Mouse (Mus musculus): ENCODE data around the gene Eif2a. TPM values are rescaled to one million over a fixed set of nuclear protein-coding genes. Genes with fewer than 3 reads are reported as not detected.

The Eif2a gene
- polyA plus RNA-seq, 1 experiment from 2014 or later = 68.2 TPM

GRCm38 (mm10) chr3:58501961-58502360 lies 23.7 kb upstream of the Eif2a start:
- no peak overlapping the region for H3K4me3 ChIP-seq (ENCODE audit: low read depth, low read length)
- no peaks in the 10 kb centered on the region for H3K9me3 ChIP-seq (replicated peaks; ENCODE audit: control insufficient read depth, low read length)
- H3K27me3 ChIP-seq (ENCODE audit: control insufficient read depth, insufficient read depth, low read length) = no peaks in the 10 kb centered on the region
- H3K9ac ChIP-seq (replicated peaks; ENCODE audit: low read length) = no peak overlapping the region
- no peaks in the 10 kb centered on the region for H3K36me3 ChIP-seq (replicated peaks; ENCODE audit: control insufficient read depth, insufficient read depth, low read depth, low read length)
- WGBS = 72% methylated on average over 2 of the region's 2 CpGs
- no peak overlapping the region for H3K4me2 ChIP-seq (ENCODE audit: low read depth, low read length)
- no peaks in the 10 kb centered on the region for H3K4me1 ChIP-seq (ENCODE audit: control insufficient read depth, insufficient read depth, low read length)
- DNase-seq (ENCODE audit: low spot score) (no peak), ATAC-seq (replicated peaks; ENCODE audit: insufficient number of reproducible peaks, low FRiP score, low TSS enrichment, low read depth) (no peak)
- H3K27ac ChIP-seq (replicated peaks; ENCODE audit: low read depth, low read length) = no peak overlapping the region

GRCm38 (mm10) chr3:58503720-58504333 lies 21.8 kb upstream of the Eif2a start:
- Histone ChIP-seq H3K4me2 (ENCODE audit: low read depth, low read length) (no peak overlapping the region), H3K9ac (replicated peaks; ENCODE audit: low read length) (no peak overlapping the region), H3K27me3 (ENCODE audit: control insufficient read depth, insufficient read depth, low read length) (no peaks in the 10 kb centered on the region), H3K36me3 (replicated peaks; ENCODE audit: control insufficient read depth, insufficient read depth, low read depth, low read length) (no peaks in the 10 kb centered on the region), H3K27ac (replicated peaks; ENCODE audit: low read depth, low read length) (no peak overlapping the region), H3K9me3 (replicated peaks; ENCODE audit: control insufficient read depth, low read length) (no peaks in the 10 kb centered on the region), H3K4me3 (ENCODE audit: low read depth, low read length) (no peak overlapping the region), H3K4me1 (ENCODE audit: control insufficient read depth, insufficient read depth, low read length) (no peaks in the 10 kb centered on the region)
- no peak for DNase-seq (ENCODE audit: low spot score)
- no peak for ATAC-seq (replicated peaks; ENCODE audit: insufficient number of reproducible peaks, low FRiP score, low TSS enrichment, low read depth)
- 57% methylated on average over 3 of the region's 3 CpGs for WGBS

- Histone ChIP-seq H3K4me3 (ENCODE audit: low read depth, low read length) (no peak overlapping the region), H3K9ac (replicated peaks; ENCODE audit: low read length) (no peak overlapping the region), H3K4me1 (ENCODE audit: control insufficient read depth, insufficient read depth, low read length) (no peaks in the 10 kb centered on the region), H3K27me3 (ENCODE audit: control insufficient read depth, insufficient read depth, low read length) (no peaks in the 10 kb centered on the region), H3K27ac (replicated peaks; ENCODE audit: low read depth, low read length) (no peak overlapping the region), H3K36me3 (replicated peaks; ENCODE audit: control insufficient read depth, insufficient read depth, low read depth, low read length) (no peaks in the 10 kb centered on the region), H3K9me3 (replicated peaks; ENCODE audit: control insufficient read depth, low read length) (no peaks in the 10 kb centered on the region), H3K4me2 (ENCODE audit: low read depth, low read length) (no peak overlapping the region)
- ATAC-seq (replicated peaks; ENCODE audit: insufficient number of reproducible peaks, low FRiP score, low TSS enrichment, low read depth) (no peak), DNase-seq (ENCODE audit: low spot score) (no peak)
Measured at GRCm38 (mm10) chr3:58504676-58505075, 20.9 kb upstream of the Eif2a start.

GRCm38 (mm10) chr3:58508020-58508750 lies 17.4 kb upstream of the Eif2a start:
- no peak for DNase-seq (ENCODE audit: low spot score)
- Histone ChIP-seq H3K9ac (replicated peaks; ENCODE audit: low read length) (no peak overlapping the region), H3K36me3 (replicated peaks; ENCODE audit: control insufficient read depth, insufficient read depth, low read depth, low read length) (no peaks in the 10 kb centered on the region), H3K27ac (replicated peaks; ENCODE audit: low read depth, low read length) (no peak overlapping the region), H3K4me2 (ENCODE audit: low read depth, low read length) (no peak overlapping the region), H3K4me1 (ENCODE audit: control insufficient read depth, insufficient read depth, low read length) (no peaks in the 10 kb centered on the region), H3K4me3 (ENCODE audit: low read depth, low read length) (no peak overlapping the region), H3K27me3 (ENCODE audit: control insufficient read depth, insufficient read depth, low read length) (no peaks in the 10 kb centered on the region), H3K9me3 (replicated peaks; ENCODE audit: control insufficient read depth, low read length) (no peaks in the 10 kb centered on the region)
- 83% methylated on average over 7 of the region's 7 CpGs for WGBS
- ATAC-seq (replicated peaks; ENCODE audit: insufficient number of reproducible peaks, low FRiP score, low TSS enrichment, low read depth) = no peak

- ATAC-seq (replicated peaks; ENCODE audit: insufficient number of reproducible peaks, low FRiP score, low TSS enrichment, low read depth) (no peak), DNase-seq (ENCODE audit: low spot score) (no peak)
Measured at GRCm38 (mm10) chr3:58511581-58511980, 14.0 kb upstream of the Eif2a start.

GRCm38 (mm10) chr3:58512740-58513139 lies 12.9 kb upstream of the Eif2a start:
- H3K36me3 ChIP-seq (replicated peaks; ENCODE audit: control insufficient read depth, insufficient read depth, low read depth, low read length) = no peaks in the 10 kb centered on the region

More at GRCm38 (mm10) chr3:58511581-58511980, 14.0 kb upstream of the Eif2a start:
- Histone ChIP-seq H3K27me3 (ENCODE audit: control insufficient read depth, insufficient read depth, low read length) (no peaks in the 10 kb centered on the region), H3K9ac (replicated peaks; ENCODE audit: low read length) (no peak overlapping the region), H3K36me3 (replicated peaks; ENCODE audit: control insufficient read depth, insufficient read depth, low read depth, low read length) (no peaks in the 10 kb centered on the region), H3K4me1 (ENCODE audit: control insufficient read depth, insufficient read depth, low read length) (no peaks in the 10 kb centered on the region), H3K27ac (replicated peaks; ENCODE audit: low read depth, low read length) (no peak overlapping the region), H3K4me3 (ENCODE audit: low read depth, low read length) (no peak overlapping the region), H3K9me3 (replicated peaks; ENCODE audit: control insufficient read depth, low read length) (no peaks in the 10 kb centered on the region), H3K4me2 (ENCODE audit: low read depth, low read length) (no peak overlapping the region)

GRCm38 (mm10) chr3:58513483-58513882 lies 12.1 kb upstream of the Eif2a start:
- DNase-seq (ENCODE audit: low spot score) (no peak), ATAC-seq (replicated peaks; ENCODE audit: insufficient number of reproducible peaks, low FRiP score, low TSS enrichment, low read depth) (no peak)
- 85% methylated on average over 4 of the region's 4 CpGs for WGBS
- no peaks in the 10 kb centered on the region for H3K9me3 ChIP-seq (replicated peaks; ENCODE audit: control insufficient read depth, low read length)
- H3K4me2 ChIP-seq (ENCODE audit: low read depth, low read length) = no peak overlapping the region
- no peaks in the 10 kb centered on the region for H3K27me3 ChIP-seq (ENCODE audit: control insufficient read depth, insufficient read depth, low read length)
- H3K36me3 ChIP-seq (replicated peaks; ENCODE audit: control insufficient read depth, insufficient read depth, low read depth, low read length) = no peaks in the 10 kb centered on the region
- no peak overlapping the region for H3K4me3 ChIP-seq (ENCODE audit: low read depth, low read length)
- no peaks in the 10 kb centered on the region for H3K4me1 ChIP-seq (ENCODE audit: control insufficient read depth, insufficient read depth, low read length)
- no peak overlapping the region for H3K9ac ChIP-seq (replicated peaks; ENCODE audit: low read length)
- H3K27ac ChIP-seq (replicated peaks; ENCODE audit: low read depth, low read length) = no peak overlapping the region

More at GRCm38 (mm10) chr3:58512740-58513139, 12.9 kb upstream of the Eif2a start:
- WGBS = 87% methylated on average over 3 of the region's 3 CpGs
- Histone ChIP-seq H3K27ac (replicated peaks; ENCODE audit: low read depth, low read length) (no peak overlapping the region), H3K9ac (replicated peaks; ENCODE audit: low read length) (no peak overlapping the region), H3K9me3 (replicated peaks; ENCODE audit: control insufficient read depth, low read length) (no peaks in the 10 kb centered on the region), H3K4me3 (ENCODE audit: low read depth, low read length) (no peak overlapping the region), H3K4me1 (ENCODE audit: control insufficient read depth, insufficient read depth, low read length) (no peaks in the 10 kb centered on the region), H3K4me2 (ENCODE audit: low read depth, low read length) (no peak overlapping the region), H3K27me3 (ENCODE audit: control insufficient read depth, insufficient read depth, low read length) (no peaks in the 10 kb centered on the region)
- no peak for ATAC-seq (replicated peaks; ENCODE audit: insufficient number of reproducible peaks, low FRiP score, low TSS enrichment, low read depth)
- no peak for DNase-seq (ENCODE audit: low spot score)

- no peak for DNase-seq (ENCODE audit: low spot score)
- H3K4me2 ChIP-seq (ENCODE audit: low read depth, low read length) = no peak overlapping the region
- H3K27me3 ChIP-seq (ENCODE audit: control insufficient read depth, insufficient read depth, low read length) = no peaks in the 10 kb centered on the region
- ATAC-seq (replicated peaks; ENCODE audit: insufficient number of reproducible peaks, low FRiP score, low TSS enrichment, low read depth) = no peak
- WGBS = 63% methylated on average over 1 of the region's 1 CpGs
- H3K4me1 ChIP-seq (ENCODE audit: control insufficient read depth, insufficient read depth, low read length) = no peaks in the 10 kb centered on the region
- H3K9ac ChIP-seq (replicated peaks; ENCODE audit: low read length) = no peak overlapping the region
- no peaks in the 10 kb centered on the region for H3K36me3 ChIP-seq (replicated peaks; ENCODE audit: control insufficient read depth, insufficient read depth, low read depth, low read length)
- H3K4me3 ChIP-seq (ENCODE audit: low read depth, low read length) = no peak overlapping the region
- no peaks in the 10 kb centered on the region for H3K9me3 ChIP-seq (replicated peaks; ENCODE audit: control insufficient read depth, low read length)
- H3K27ac ChIP-seq (replicated peaks; ENCODE audit: low read depth, low read length) = no peak overlapping the region
Measured at GRCm38 (mm10) chr3:58515947-58516601, 9.5 kb upstream of the Eif2a start.

All from embryonic facial prominence, embryonic 11.5 days (tissue).